Mouse (Mus musculus) ES-E14 (cell line): ENCODE measurements around the gene Tectb. TPM values are rescaled to one million over a fixed set of nuclear protein-coding genes. Genes with fewer than 3 reads are reported as not detected.

Source experiments
- DNase-seq: peaks from one replicate; pipeline ENCODE4 v3.0.0-alpha.2; 2013; ENCODE audit warnings: low read depth, low spot score
- H3K27ac ChIP-seq: 2 replicates; pipeline ENCODE4 v1.5.1; 2012; ENCODE audit warnings: low read depth, mild to moderate bottlenecking, low read length, moderate library complexity, mixed read lengths; ENCODE audit not compliant: poor library complexity, insufficient read depth, severe bottlenecking
- H3K36me3 ChIP-seq: 2 replicates; pipeline ENCODE4 v1.6.1; 2012; ENCODE audit warnings: mild to moderate bottlenecking, low read length, moderate library complexity, mixed read lengths; ENCODE audit not compliant: control insufficient read depth, poor library complexity, insufficient read depth, severe bottlenecking
- H3K4me1 ChIP-seq, 2 experiments: fragments of 150-350 bp in 1 of 2; sonication (generic) in 1 of 2; 2 replicates each; pipeline ENCODE4 v1.6.1; 2012; ENCODE audit warnings: low read length in 2 of 2, mild to moderate bottlenecking in 1 of 2, mixed read lengths in 1 of 2; ENCODE audit not compliant: control insufficient read depth in 2 of 2, insufficient read depth in 2 of 2, poor library complexity in 1 of 2
- H3K4me3 ChIP-seq, 2 experiments: fragments of 150-350 bp in 1 of 2; sonication (generic) in 1 of 2; 2 replicates each; pipeline ENCODE4 v1.5.1; 2012; ENCODE audit warnings: low read length in 2 of 2, low read depth in 1 of 2, mild to moderate bottlenecking in 1 of 2, mixed read lengths in 1 of 2; ENCODE audit not compliant: insufficient read depth in 1 of 2, poor library complexity in 1 of 2, severe bottlenecking in 1 of 2
- H3K9ac ChIP-seq: 2 replicates; pipeline ENCODE4 v1.6.1; 2012; ENCODE audit warnings: low read depth, mild to moderate bottlenecking, low read length, mixed read lengths; ENCODE audit not compliant: poor library complexity, insufficient read depth, severe bottlenecking
- H3K9me3 ChIP-seq: fragments of 150-350 bp; sonication (generic); 2 replicates; pipeline ENCODE4 v1.6.1; 2012; ENCODE audit warnings: low read depth, mild to moderate bottlenecking, low read length; ENCODE audit not compliant: control insufficient read depth, insufficient read depth
- CHD2 ChIP-seq: IDR thresholded peaks from 2 replicates; pipeline ENCODE4 v1.6.1; 2014; ENCODE audit warnings: mild to moderate bottlenecking, low read depth, low read length, inconsistent platforms
- HCFC1 ChIP-seq: IDR thresholded peaks from 2 replicates; pipeline ENCODE4 v1.6.1; 2012; ENCODE audit warnings: low read length, inconsistent platforms, borderline replicate concordance; ENCODE audit not compliant: insufficient read depth
- MAFK ChIP-seq: IDR thresholded peaks from 2 replicates; pipeline ENCODE4 v1.6.1; 2014; ENCODE audit warnings: mild to moderate bottlenecking, low read depth, low read length, inconsistent platforms; ENCODE audit not compliant: insufficient read depth
- ZC3H11A ChIP-seq: IDR thresholded peaks from 2 replicates; pipeline ENCODE4 v1.6.1; 2012; ENCODE audit warnings: low read depth, mild to moderate bottlenecking, inconsistent platforms, low read length, borderline replicate concordance
- ZNF384 ChIP-seq: IDR thresholded peaks from 2 replicates; pipeline ENCODE4 v1.6.1; 2012; ENCODE audit warnings: low read depth, low read length, inconsistent platforms
- in situ Hi-C, 2 experiments: fragments of 600-800 bp; cut with MboI; formaldehyde crosslinking; loops; one replicate each; pipeline ENCODE4 v1.15.1; 2025; ENCODE audit warnings: low sequenced_read_pairs in 2 of 2, inconsistent platforms in 1 of 2; ENCODE audit not compliant: unreplicated experiment in 2 of 2
- total RNA-seq: library from RNA; depleted of rRNA; stranded (reverse); fragments of 300-350 nt; gene quantifications from 2 replicates; pipeline ENCODE4 v1.2.3, GENCODE M21; 2012

The Tectb gene
- total RNA-seq, 1 experiment = not detected

DNA sequence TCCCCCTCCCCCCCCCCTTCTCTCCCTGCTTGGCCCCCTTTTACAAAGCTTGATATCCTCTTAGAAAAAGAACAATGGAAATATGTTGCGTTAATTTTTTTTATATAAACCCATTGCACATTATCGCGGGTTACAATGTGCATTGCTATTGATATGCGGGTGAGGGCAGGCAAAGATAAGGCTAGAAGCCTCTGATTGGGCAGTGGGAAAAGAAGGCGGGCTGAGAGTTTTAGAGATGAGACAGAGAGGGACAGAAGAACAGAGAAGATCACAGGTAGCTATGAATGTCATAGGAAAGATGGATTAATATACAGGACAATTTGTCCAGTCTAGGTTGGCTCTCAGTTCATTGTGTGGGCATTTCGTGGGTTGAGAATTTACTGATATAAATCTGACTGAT, 26.7 kb downstream of the Tectb start:
- in situ Hi-C loops = loop anchor here in 1 of 2 experiments (10.0 kb wide), 1 partner anchor 142 kb away; no protein-coding TSS in a partner anchor
- no peak for DNase-seq

DNA sequence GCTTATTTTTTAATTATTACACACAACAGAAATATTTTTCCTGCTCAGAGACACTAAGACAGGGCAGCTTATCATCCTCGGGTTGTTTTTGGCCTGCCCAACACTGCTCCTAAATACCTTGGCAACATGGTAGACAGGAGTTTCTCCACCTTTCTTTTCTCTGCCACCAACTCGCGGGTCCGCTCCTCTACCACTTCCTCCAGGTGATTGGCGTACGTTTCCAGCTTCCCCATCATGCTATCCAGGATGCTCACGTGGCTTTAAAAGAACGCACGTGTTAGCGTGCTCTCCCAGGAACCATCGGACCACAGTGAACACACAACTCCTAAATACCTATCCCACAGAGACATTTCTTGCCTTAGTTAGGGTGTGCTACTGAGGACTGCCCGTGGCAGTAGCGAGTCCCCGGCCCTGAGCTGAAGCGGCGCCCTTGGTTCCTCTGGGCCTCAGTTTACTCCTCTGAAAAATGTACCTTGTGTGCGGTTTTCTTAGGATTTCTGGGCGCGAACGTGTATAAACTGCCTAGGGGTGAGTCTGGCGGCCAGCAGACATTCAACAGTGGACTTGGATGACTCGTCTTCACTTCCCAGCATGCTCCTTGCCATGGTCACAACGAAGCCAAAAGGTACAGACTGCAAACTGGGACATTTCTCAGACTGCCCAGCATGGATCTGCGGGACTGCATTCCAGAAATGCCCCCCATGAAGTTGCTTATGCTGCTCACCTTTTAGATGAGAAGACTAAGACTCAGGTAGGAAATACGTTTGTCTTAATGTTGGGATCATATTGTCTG, 27.4 kb downstream of the Tectb start:
- in situ Hi-C loops = loop anchor here in 1 of 2 experiments (10.0 kb wide), 1 partner anchor 143 kb away; no protein-coding TSS in a partner anchor
- TF ChIP-seq ZNF384 (no peak), ZC3H11A (no peak), CHD2 (no peak)
- Histone ChIP-seq H3K4me1 (peaks cover 0 to 3% of the 10 kb centered on the region in 2 experiments; a peak in 1 of 4 replicates), H3K9ac (0 out of 2 replicates have a peak overlapping the region, but pooled peaks have one; percentile 0), H3K36me3 (no peaks in the 10 kb centered on the region), H3K27ac (no peak overlapping the region), H3K9me3 (no peaks in the 10 kb centered on the region), H3K4me3 (peak overlapping the region; percentile 6 to 27; a peak in 2 of 4 replicates)
- no peak for DNase-seq

More for the DNA sequence above, 26.7 kb downstream of the Tectb start:
- Histone ChIP-seq H3K36me3 (no peaks in the 10 kb centered on the region), H3K4me1 (peaks cover 0 to 3% of the 10 kb centered on the region in 2 experiments; a peak in 1 of 4 replicates), H3K9me3 (no peaks in the 10 kb centered on the region), H3K4me3 (no peak overlapping the region), H3K9ac (no peak overlapping the region), H3K27ac (no peak overlapping the region)
- TF ChIP-seq ZC3H11A = no peak
- no peak for TF ChIP-seq CHD2
- TF ChIP-seq ZNF384 = no peak

DNA sequence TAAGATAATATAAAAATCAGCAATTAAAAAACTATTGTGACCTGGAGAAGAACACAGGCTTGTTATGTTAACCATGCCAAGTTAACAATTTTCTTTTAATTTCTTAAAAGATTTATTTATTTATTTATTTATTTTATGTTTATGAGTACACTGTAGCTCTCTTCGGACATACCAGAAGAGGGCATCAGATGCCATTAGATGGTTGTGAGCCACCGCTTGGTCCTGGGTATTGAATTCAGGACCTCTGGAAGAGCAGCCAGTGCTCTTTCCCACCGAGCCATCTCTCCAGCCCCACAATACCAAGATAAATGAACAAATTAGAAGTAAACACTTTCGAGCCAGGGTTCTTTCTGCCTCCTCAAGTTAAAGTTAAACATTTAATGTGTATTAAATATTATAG, 28.1 kb downstream of the Tectb start:
- in situ Hi-C loops = loop anchor here in 1 of 2 experiments (10.0 kb wide), 1 partner anchor 144 kb away; no protein-coding TSS in a partner anchor
- Histone ChIP-seq H3K9ac (no peak overlapping the region), H3K4me1 (peaks cover 0 to 3% of the 10 kb centered on the region in 2 experiments; a peak in 1 of 4 replicates), H3K4me3 (no peak overlapping the region), H3K27ac (no peak overlapping the region), H3K36me3 (no peaks in the 10 kb centered on the region), H3K9me3 (no peaks in the 10 kb centered on the region)
- TF ChIP-seq ZC3H11A = no peak
- TF ChIP-seq MAFK = no peak
- no peak for TF ChIP-seq ZNF384
- no peak for TF ChIP-seq CHD2
- TF ChIP-seq HCFC1 = no peak
- DNase-seq = no peak

DNA sequence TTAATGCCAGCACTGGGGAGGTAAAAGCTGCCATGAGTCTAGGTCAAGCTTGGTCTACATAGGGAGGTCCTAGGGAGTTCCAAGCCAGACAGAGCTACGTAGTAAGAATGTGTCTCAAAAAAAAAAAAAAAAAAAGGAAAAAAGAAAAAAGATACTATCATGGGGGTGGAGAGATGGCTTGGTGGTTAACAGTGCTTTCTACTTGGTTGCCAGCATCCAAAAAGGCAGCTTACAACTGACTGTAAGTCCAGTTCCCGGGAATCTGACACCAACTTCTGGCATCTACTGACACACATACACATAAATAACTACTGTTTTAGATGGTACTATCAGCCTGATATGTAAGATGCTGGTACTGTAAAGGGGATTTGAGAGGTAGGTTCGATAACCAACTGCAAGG, 28.6 kb downstream of the Tectb start:
- H3K36me3 ChIP-seq = no peaks in the 10 kb centered on the region
- no peak overlapping the region for H3K27ac ChIP-seq
- DNase-seq = no peak
- TF ChIP-seq MAFK = no peak
- no peak for TF ChIP-seq CHD2
- no peak for TF ChIP-seq HCFC1
- TF ChIP-seq ZC3H11A = no peak
- TF ChIP-seq ZNF384 = no peak
- no peak overlapping the region for H3K9ac ChIP-seq
- H3K4me1 ChIP-seq = peaks cover 0 to 3% of the 10 kb centered on the region in 2 experiments; a peak in 1 of 4 replicates
- H3K9me3 ChIP-seq = no peaks in the 10 kb centered on the region
- H3K4me3 ChIP-seq = no peak overlapping the region
- in situ Hi-C loops = loop anchor here in 1 of 2 experiments (10.0 kb wide), 1 partner anchor 144 kb away; no protein-coding TSS in a partner anchor
